Mouse (Mus musculus) urinary bladder, adult 18-20 months (tissue): ENCODE measurements around the gene Stk19.
"Not testable (repeated sequence)": the region's sequence is repeated elsewhere in the genome, so short reads cannot be mapped to it uniquely, and the experiment has no call there.

ENCODE experiments used
- DNase-seq, 2 experiments: peaks; one replicate each; pipeline ENCODE4 v3.0.0; 2022; ENCODE audit warnings: low spot score in 2 of 2, mixed read lengths in 2 of 2

Gene Stk19

GRCm38 (mm10) chr17:34840736-34841307 is 4.1 kb upstream of the Stk19 start:
- DNase-seq = no peak

- no peak for DNase-seq
Observed at GRCm38 (mm10) chr17:34838785-34839184, 2.0 kb upstream of the Stk19 start.

- no peak for DNase-seq
Observed at GRCm38 (mm10) chr17:34837464-34838324, 949 bp upstream of the Stk19 start.

GRCm38 (mm10) chr17:34836155-34836855 is 440 bp downstream of the Stk19 start:
- no peak for DNase-seq

- not testable (repeated sequence) for DNase-seq
Observed at GRCm38 (mm10) chr17:34830776-34831175, 6.0 kb downstream of the Stk19 start.

- DNase-seq = no peak
Observed at GRCm38 (mm10) chr17:34814818-34815370, 21.9 kb downstream of the Stk19 start.

- peak in 1 of 2 experiments; percentile 41 for DNase-seq
Observed at GRCm38 (mm10) chr17:34813747-34814146, 23.0 kb downstream of the Stk19 start.

- no peak for DNase-seq
Observed at GRCm38 (mm10) chr17:34811275-34811674, 25.5 kb downstream of the Stk19 start.

- DNase-seq = not testable (repeated sequence)
Observed at GRCm38 (mm10) chr17:34810811-34811210, 25.9 kb downstream of the Stk19 start.

GRCm38 (mm10) chr17:34810411-34810810 is 26.3 kb downstream of the Stk19 start:
- DNase-seq = not testable (repeated sequence)

- DNase-seq = no peak
Observed at GRCm38 (mm10) chr17:34808599-34809205, 28.0 kb downstream of the Stk19 start.

- no peak for DNase-seq
Observed at GRCm38 (mm10) chr17:34807176-34807575, 29.6 kb downstream of the Stk19 start.

GRCm38 (mm10) chr17:34804871-34805562 is 31.7 kb downstream of the Stk19 start:
- no peak for DNase-seq

- not testable (repeated sequence) for DNase-seq
Observed at GRCm38 (mm10) chr17:34804301-34804700, 32.4 kb downstream of the Stk19 start, which contains the start of gene Cyp21a1. Cyp21a1 (minus strand) TSS chr17:34804561.

- not testable (repeated sequence) for DNase-seq
Observed at GRCm38 (mm10) chr17:34803367-34803766, 33.4 kb downstream of the Stk19 start.

GRCm38 (mm10) chr17:34802756-34803155 is 34.0 kb downstream of the Stk19 start:
- DNase-seq = not testable (repeated sequence)

- not testable (repeated sequence) for DNase-seq
Observed at GRCm38 (mm10) chr17:34800781-34801305, 35.9 kb downstream of the Stk19 start.

- no peak for DNase-seq
Observed at GRCm38 (mm10) chr17:34799531-34799925, 37.2 kb downstream of the Stk19 start.

- DNase-seq = no peak
Observed at GRCm38 (mm10) chr17:34798866-34799530, 37.7 kb downstream of the Stk19 start.

- DNase-seq = not testable (repeated sequence)
Observed at GRCm38 (mm10) chr17:34798071-34798470, 38.7 kb downstream of the Stk19 start.
